In genomic region chr16:74514481-74514880, GRCm38 (mm10) we compare ENCODE assay signal across 10 mouse cellular contexts.
"Had no signal": no experiment of that assay in that cellular context is flagged by ENCODE, and none has a peak within 500 bp of the region (broad histone marks: within the 10 kb centered on the region; RNA-seq: fewer than 3 reads in every experiment).

No protein-coding gene starts in this region.

- H3K27ac ChIP-seq: left cerebral cortex, adult 2 months; limb, embryonic 15.5 days; liver, embryonic 13.5 days; midbrain, embryonic 13.5 days; neural tube, embryonic 15.5 days had no signal

- DNase-seq: kidney, postnatal 25 days; liver, embryonic 13.5 days; lung, adult 18-20 months; right cerebral cortex, adult 18-20 months; right cerebral cortex, postnatal 25 days; thymus, postnatal 36 days had no signal

- H3K4me3 ChIP-seq: left cerebral cortex, adult 2 months; limb, embryonic 15.5 days; liver, embryonic 13.5 days; midbrain, embryonic 13.5 days; neural tube, embryonic 15.5 days had no signal

- H3K36me3 ChIP-seq: limb, embryonic 15.5 days; liver, embryonic 13.5 days; midbrain, embryonic 13.5 days; neural tube, embryonic 15.5 days had no signal

- H3K9ac ChIP-seq: limb, embryonic 15.5 days; liver, embryonic 13.5 days; midbrain, embryonic 13.5 days; neural tube, embryonic 15.5 days had no signal

- H3K4me1 ChIP-seq: limb, embryonic 15.5 days; liver, embryonic 13.5 days; midbrain, embryonic 13.5 days; neural tube, embryonic 15.5 days had no signal

- H3K9me3 ChIP-seq: limb, embryonic 15.5 days; liver, embryonic 13.5 days; midbrain, embryonic 13.5 days; neural tube, embryonic 15.5 days had no signal

- H3K27me3 ChIP-seq: limb, embryonic 15.5 days; liver, embryonic 13.5 days; midbrain, embryonic 13.5 days; neural tube, embryonic 15.5 days had no signal

- H3K4me2 ChIP-seq: limb, embryonic 15.5 days; liver, embryonic 13.5 days; midbrain, embryonic 13.5 days; neural tube, embryonic 15.5 days had no signal

- ATAC-seq: midbrain, embryonic 13.5 days had no signal
